15 mouse cellular contexts compared by ENCODE assay signal in the genomic region with DNA sequence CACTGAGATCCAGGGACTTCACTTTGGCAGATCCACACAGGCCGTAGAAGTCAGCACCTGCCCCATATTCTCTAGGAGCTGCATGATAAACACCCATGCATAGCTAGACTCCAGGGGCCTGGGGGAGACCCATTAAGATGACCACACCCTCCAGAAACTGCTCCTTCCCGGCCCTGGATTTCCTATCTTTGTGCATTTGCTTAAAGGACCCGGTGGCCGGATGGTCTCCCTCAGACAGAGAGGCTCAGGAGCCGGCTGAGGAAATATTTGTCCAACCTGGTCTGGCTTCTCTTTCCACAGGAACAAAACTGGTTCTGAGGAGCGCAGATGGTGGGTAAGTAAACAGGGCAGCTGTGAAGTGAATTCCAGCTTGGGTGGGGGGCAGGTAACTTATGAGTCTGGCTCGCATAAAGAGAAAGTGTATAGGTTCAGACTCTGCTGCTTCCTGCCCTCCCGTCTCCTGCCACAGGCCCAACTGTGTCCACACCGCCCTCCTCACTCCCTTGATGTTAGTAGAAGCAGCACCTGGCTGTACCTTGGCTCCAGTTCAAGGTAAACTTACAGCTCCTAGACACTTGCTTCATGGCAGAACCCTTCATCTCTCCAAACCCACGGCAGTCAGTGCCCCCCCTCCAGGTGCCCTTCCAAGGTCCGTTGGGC. TPM values are rescaled to one million over a fixed set of nuclear protein-coding genes. Genes with fewer than 3 reads are reported as not detected.
DNase-seq lines count a peak whose midpoint lies in the region; ATAC-seq and TF ChIP-seq lines count a peak whose summit lies in the region.
"Had no signal": no experiment of that assay in that cellular context is flagged by ENCODE, and none has a peak within 500 bp of the region (broad histone marks: within the 10 kb centered on the region; RNA-seq: fewer than 3 reads in every experiment).

No protein-coding gene starts in this region.

- no peaks in the 10 kb centered on the region for H3K27me3 ChIP-seq in embryonic facial prominence, embryonic 13.5 days
- no peaks in the 10 kb centered on the region for H3K27me3 ChIP-seq in embryonic facial prominence, embryonic 10.5 days (replicated peaks; ENCODE audit: low read depth, poor library complexity, severe bottlenecking)
- no peaks in the 10 kb centered on the region for H3K27me3 ChIP-seq in lung, embryonic 14.5 days (ENCODE audit: insufficient read depth, low read length)
- H3K27me3 ChIP-seq in stomach, embryonic 15.5 days (replicated peaks): no peaks in the 10 kb centered on the region
- H3K27me3 ChIP-seq in forebrain, embryonic 14.5 days (replicated peaks; ENCODE audit: control insufficient read depth, insufficient read depth, low read length): no peaks in the 10 kb centered on the region
- H3K27me3 ChIP-seq: liver, embryonic 12.5 days; neural tube, embryonic 15.5 days had no signal

- no peak overlapping the region for H3K27ac ChIP-seq in embryonic facial prominence, embryonic 13.5 days
- H3K27ac ChIP-seq in embryonic facial prominence, embryonic 10.5 days (replicated peaks): no peak overlapping the region
- peak overlapping the region; percentile 98 for H3K27ac ChIP-seq in lung, embryonic 14.5 days (ENCODE audit: low read depth)
- peak overlapping the region; percentile 60 for H3K27ac ChIP-seq in stomach, embryonic 15.5 days
- H3K27ac ChIP-seq in forebrain, embryonic 14.5 days (ENCODE audit: low read depth, low read length): no peak overlapping the region
- H3K27ac ChIP-seq: liver, embryonic 12.5 days; neural tube, embryonic 15.5 days had no signal

- 0 out of 2 replicates have a peak, but pooled peaks have one; percentile 48 for ATAC-seq in embryonic facial prominence, embryonic 13.5 days (ENCODE audit: insufficient number of reproducible peaks, insufficient read depth, low FRiP score, low TSS enrichment, low read depth)
- ATAC-seq in lung, embryonic 14.5 days (ENCODE audit: insufficient read depth): peak; percentile 95
- peak; percentile 91 for ATAC-seq in stomach, embryonic 15.5 days (ENCODE audit: insufficient read depth, low FRiP score, low read depth)
- ATAC-seq in forebrain, embryonic 14.5 days: no peak
- ATAC-seq: hindbrain, embryonic 16.5 days; liver, embryonic 12.5 days had no signal

- H3K9ac ChIP-seq in embryonic facial prominence, embryonic 13.5 days: no peak overlapping the region
- no peak overlapping the region for H3K9ac ChIP-seq in lung, embryonic 14.5 days
- no peak overlapping the region for H3K9ac ChIP-seq in stomach, embryonic 15.5 days
- H3K9ac ChIP-seq in forebrain, embryonic 14.5 days (ENCODE audit: low read length): no peak overlapping the region
- H3K9ac ChIP-seq: liver, embryonic 12.5 days; neural tube, embryonic 15.5 days had no signal

- no peaks in the 10 kb centered on the region for H3K36me3 ChIP-seq in embryonic facial prominence, embryonic 13.5 days
- H3K36me3 ChIP-seq in embryonic facial prominence, embryonic 10.5 days (replicated peaks): no peaks in the 10 kb centered on the region
- H3K36me3 ChIP-seq in lung, embryonic 14.5 days (ENCODE audit: insufficient read depth): no peaks in the 10 kb centered on the region
- no peaks in the 10 kb centered on the region for H3K36me3 ChIP-seq in stomach, embryonic 15.5 days
- no peaks in the 10 kb centered on the region for H3K36me3 ChIP-seq in forebrain, embryonic 14.5 days (ENCODE audit: control insufficient read depth, insufficient read depth, low read length)
- H3K36me3 ChIP-seq: liver, embryonic 12.5 days; neural tube, embryonic 15.5 days had no signal

- TF ChIP-seq CTCF in lung, embryonic 14.5 days (IDR thresholded peaks at IDR 0.05; ENCODE audit: low read depth): 0 out of 2 replicates have a peak, but pooled peaks have one; percentile 2

- DNase-seq in embryonic facial prominence, embryonic 10.5 days (ENCODE audit: low spot score): no peak
- peak; percentile 6 to 31 for DNase-seq in urinary bladder, adult 18-20 months (ENCODE audit: low spot score in 2 of 2)
- DNase-seq in urinary bladder, postnatal 25 days (ENCODE audit: low spot score): no peak
- peak; percentile 78 for DNase-seq in lung, embryonic 14.5 days
- DNase-seq in right cerebral cortex, postnatal 25 days: no peak
- DNase-seq in forebrain, embryonic 14.5 days (ENCODE audit: low spot score): no peak
- DNase-seq: cerebellum, adult 18-20 months; retina, postnatal 1 day; spleen, adult 18-20 months had no signal

- WGBS in embryonic facial prominence, embryonic 13.5 days: 77% methylated on average over 11 of the region's 11 CpGs
- WGBS in embryonic facial prominence, embryonic 10.5 days: 86% methylated on average over 11 of the region's 11 CpGs
- 56% methylated on average over 11 of the region's 11 CpGs for WGBS in lung, embryonic 14.5 days
- WGBS in stomach, embryonic 15.5 days: 53% methylated on average over 11 of the region's 11 CpGs
- WGBS in forebrain, embryonic 14.5 days: 89% methylated on average over 11 of the region's 11 CpGs

- no peak overlapping the region for H3K4me2 ChIP-seq in embryonic facial prominence, embryonic 13.5 days
- H3K4me2 ChIP-seq in lung, embryonic 14.5 days: peak overlapping the region; percentile 15
- no peak overlapping the region for H3K4me2 ChIP-seq in stomach, embryonic 15.5 days
- H3K4me2 ChIP-seq in forebrain, embryonic 14.5 days (ENCODE audit: low read length): no peak overlapping the region
- H3K4me2 ChIP-seq: liver, embryonic 12.5 days; neural tube, embryonic 15.5 days had no signal

- no peaks in the 10 kb centered on the region for H3K4me1 ChIP-seq in embryonic facial prominence, embryonic 13.5 days
- H3K4me1 ChIP-seq in embryonic facial prominence, embryonic 10.5 days: no peaks in the 10 kb centered on the region
- H3K4me1 ChIP-seq in lung, embryonic 14.5 days (ENCODE audit: insufficient read depth): peaks cover 13% of the 10 kb centered on the region
- H3K4me1 ChIP-seq in stomach, embryonic 15.5 days: peaks cover 9% of the 10 kb centered on the region; the same call in 1 of the 2 replicates
- no peaks in the 10 kb centered on the region for H3K4me1 ChIP-seq in forebrain, embryonic 14.5 days (ENCODE audit: control insufficient read depth, insufficient read depth, low read length)
- H3K4me1 ChIP-seq: liver, embryonic 12.5 days; neural tube, embryonic 15.5 days had no signal

- H3K4me3 ChIP-seq in embryonic facial prominence, embryonic 13.5 days: no peak overlapping the region
- no peak overlapping the region for H3K4me3 ChIP-seq in embryonic facial prominence, embryonic 10.5 days
- H3K4me3 ChIP-seq in lung, embryonic 14.5 days (ENCODE audit: low read depth, low read length): no peak overlapping the region
- no peak overlapping the region for H3K4me3 ChIP-seq in stomach, embryonic 15.5 days (replicated peaks)
- no peak overlapping the region for H3K4me3 ChIP-seq in forebrain, embryonic 14.5 days (ENCODE audit: low read depth, low read length)
- H3K4me3 ChIP-seq: erythroblast, embryonic 14.5 days; liver, embryonic 12.5 days; neural tube, embryonic 15.5 days had no signal

- no peaks in the 10 kb centered on the region for H3K9me3 ChIP-seq in embryonic facial prominence, embryonic 13.5 days
- no peaks in the 10 kb centered on the region for H3K9me3 ChIP-seq in embryonic facial prominence, embryonic 10.5 days
- H3K9me3 ChIP-seq in lung, embryonic 14.5 days (ENCODE audit: low read depth, low read length): no peaks in the 10 kb centered on the region
- no peaks in the 10 kb centered on the region for H3K9me3 ChIP-seq in stomach, embryonic 15.5 days
- H3K9me3 ChIP-seq in forebrain, embryonic 14.5 days (replicated peaks; ENCODE audit: control insufficient read depth, low read length): no peaks in the 10 kb centered on the region
- H3K9me3 ChIP-seq: liver, embryonic 12.5 days; neural tube, embryonic 15.5 days had no signal

RNA-seq across cellular contexts. Expression of a gene that starts 30.8 kb away (rescaled TPM):
- 9.6 and 10.1 TPM in 2 replicates for polyA plus RNA-seq in embryonic facial prominence, embryonic 13.5 days (2015; fragmentation: Nextera tagmentation; extraction: Ambion mirVana)
- polyA plus RNA-seq in embryonic facial prominence, embryonic 10.5 days (2016; fragmentation: Nextera tagmentation; extraction: Ambion mirVana): 2.0 and 2.2 TPM in 2 replicates
- 173 and 174 TPM in 2 replicates for polyA plus RNA-seq in lung, embryonic 14.5 days (2014; fragmentation: Nextera tagmentation; extraction: Ambion mirVana)
- 9.0 and 11.1 TPM in 2 replicates for polyA plus RNA-seq in stomach, embryonic 15.5 days (2015; fragmentation: Nextera tagmentation; extraction: Ambion mirVana)
- polyA plus RNA-seq in forebrain, embryonic 14.5 days (2014; fragmentation: Nextera tagmentation; extraction: Ambion mirVana): 3.3 and 7.7 TPM in 2 replicates
- polyA plus RNA-seq: erythroblast, embryonic 14.5 days had no signal

Comparison
In these comparisons a context has a peak if more than half of its experiments do, and no peak if none do; other contexts are left out.
1. DNase-seq: peak in urinary bladder, adult 18-20 months (2 of 2) and lung, embryonic 14.5 days (single experiment); none in embryonic facial prominence, embryonic 10.5 days (single experiment), urinary bladder, postnatal 25 days (single experiment), right cerebral cortex, postnatal 25 days (single experiment) and forebrain, embryonic 14.5 days (single experiment).
2. H3K27ac ChIP-seq: peak in lung, embryonic 14.5 days (single experiment) and stomach, embryonic 15.5 days (single experiment); none in embryonic facial prominence, embryonic 13.5 days (single experiment), embryonic facial prominence, embryonic 10.5 days (single experiment) and forebrain, embryonic 14.5 days (single experiment).
3. RNA of a gene that starts 30.8 kb away (polyA plus RNA-seq): 173 to 174 TPM in lung, embryonic 14.5 days; 9.0 to 11.1 TPM in stomach, embryonic 15.5 days, 9.6 to 10.1 TPM in embryonic facial prominence, embryonic 13.5 days, 3.3 to 7.7 TPM in forebrain, embryonic 14.5 days and 2.0 to 2.2 TPM in embryonic facial prominence, embryonic 10.5 days; every median in the first group is over 10 times any median in the second.